Mouse (Mus musculus): ENCODE measurements at regions not wholly inside any gene's neighbourhood (a gene's known extent, or its start where the extent isn't known, plus 50 kb on each side); places are given as distances from the start of the nearest gene placed in this dataset.

GRCm38 (mm10) chr8:102414931-102415330, 370.5 kb downstream of the Cdh11 start:
- no peak for DNase-seq

GRCm38 (mm10) chr8:102413446-102413845, 372.0 kb downstream of the Cdh11 start:
- no peak for DNase-seq

GRCm38 (mm10) chr8:102387591-102387990, 397.9 kb downstream of the Cdh11 start:
- no peak for DNase-seq

- DNase-seq: no peak
Measured at GRCm38 (mm10) chr8:102345392-102345791, 440.1 kb downstream of the Cdh11 start.

- no peak for DNase-seq
Measured at GRCm38 (mm10) chr8:102332511-102332910, 452.9 kb downstream of the Cdh11 start.

GRCm38 (mm10) chr8:102331151-102331550, 454.3 kb downstream of the Cdh11 start:
- DNase-seq: no peak

GRCm38 (mm10) chr8:102329955-102330354, 455.5 kb downstream of the Cdh11 start:
- no peak for DNase-seq
